Mouse (Mus musculus) cerebellum, postnatal 10 days (tissue): ENCODE results near the gene Ywhaq.
"Not testable (repeated sequence)": the region's sequence is repeated elsewhere in the genome, so short reads cannot be mapped to it uniquely, and the experiment has no call there.

Source experiments
- DNase-seq, 2 experiments: peaks; one replicate each; pipeline ENCODE4 v3.0.0; 2021; ENCODE audit warnings: mixed read lengths in 2 of 2

The Ywhaq gene

DNA sequence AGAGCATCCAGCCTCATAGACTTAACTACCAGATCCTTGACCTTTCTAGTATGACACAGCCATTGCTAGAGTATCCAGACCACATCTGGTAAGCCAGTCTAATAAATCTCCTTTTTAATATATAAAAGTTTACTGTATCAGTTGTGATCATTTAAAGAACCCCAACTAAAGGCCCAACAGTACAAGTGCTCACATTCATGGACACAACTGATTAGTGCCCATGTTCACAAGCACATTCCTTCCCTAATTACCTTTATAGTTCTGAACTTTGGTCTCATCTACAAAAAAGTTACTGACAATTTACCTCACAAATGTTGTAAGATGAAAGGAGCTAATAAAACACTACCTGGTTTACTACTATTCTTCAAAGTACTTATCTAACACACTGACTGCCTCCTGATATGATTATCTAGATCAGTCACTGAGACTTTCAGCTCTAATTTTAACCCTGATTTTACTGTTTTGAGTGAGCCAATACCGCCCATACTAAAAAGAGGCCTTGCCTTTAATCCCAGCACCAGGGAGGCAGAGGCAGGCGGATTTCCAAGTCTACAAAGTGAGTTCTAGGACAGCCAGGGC is 8.6 kb downstream of the Ywhaq start:
- DNase-seq: no peak

- DNase-seq: no peak
Measured at GRCm38 (mm10) chr12:21402771-21403170, 14.7 kb downstream of the Ywhaq start.

DNA sequence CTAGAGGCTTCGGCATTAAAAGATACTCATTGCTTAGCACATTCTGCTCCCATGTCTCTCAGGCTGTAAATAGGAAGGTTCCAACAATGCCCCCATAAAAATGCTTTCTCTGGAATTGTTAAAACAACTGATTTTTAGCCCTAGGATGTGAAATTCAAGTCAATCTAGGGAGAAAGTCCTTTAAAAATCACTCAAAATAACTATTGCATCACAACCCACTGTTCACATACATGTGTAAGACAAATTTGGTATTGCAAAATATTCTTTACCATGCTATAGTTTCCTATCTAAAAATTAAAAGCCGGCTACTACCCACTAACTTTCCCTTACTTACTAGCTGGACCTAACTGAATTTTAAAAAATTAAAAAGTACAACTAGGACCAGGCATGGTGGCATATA is 31.2 kb downstream of the Ywhaq start:
- no peak for DNase-seq

GRCm38 (mm10) chr12:21378765-21379346 is 38.6 kb downstream of the Ywhaq start:
- not testable (repeated sequence) for DNase-seq

- DNase-seq: no peak
Measured at GRCm38 (mm10) chr12:21375376-21376157, 41.9 kb downstream of the Ywhaq start.

DNA sequence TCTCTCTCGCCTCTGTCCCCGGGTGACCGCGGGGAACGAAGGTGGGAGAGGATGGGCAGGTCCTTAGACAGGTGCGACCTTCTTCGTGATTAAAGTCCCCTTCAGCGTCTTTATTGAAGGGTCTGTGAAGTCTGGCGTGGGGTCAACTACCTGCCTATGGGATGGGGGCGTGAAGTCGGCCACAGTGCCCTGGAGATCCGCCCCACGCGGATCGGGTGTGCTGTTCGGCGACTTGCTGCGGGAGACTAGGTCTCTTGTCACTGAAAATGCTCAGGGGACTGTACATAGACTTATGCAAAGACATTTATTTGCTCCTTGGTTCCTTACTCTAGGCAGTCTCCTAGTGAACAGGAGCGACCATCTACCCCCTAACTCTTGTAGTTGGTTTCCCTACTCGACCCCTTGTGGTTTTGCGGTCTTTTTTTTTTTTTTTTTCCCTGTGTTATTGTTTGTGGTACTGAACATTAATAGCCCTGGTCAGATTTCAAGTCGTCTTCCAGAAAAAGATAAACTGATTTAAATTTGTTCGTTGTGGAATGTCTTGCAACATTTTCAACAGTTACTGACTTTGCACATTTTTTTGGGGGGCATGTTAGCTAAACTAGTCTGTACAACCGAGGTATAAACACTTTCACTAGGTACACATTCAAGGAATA is 43.5 kb downstream of the Ywhaq start:
- no peak for DNase-seq

- peak; percentile 98 to 99 for DNase-seq
Measured at GRCm38 (mm10) chr12:21373100-21373819, 44.2 kb downstream of the Ywhaq start, which contains the start of gene Adam17. TSS of gene Adam17 (minus strand) at chr12:21373632.

GRCm38 (mm10) chr12:21370035-21370611 is 47.3 kb downstream of the Ywhaq start:
- no peak for DNase-seq

DNA sequence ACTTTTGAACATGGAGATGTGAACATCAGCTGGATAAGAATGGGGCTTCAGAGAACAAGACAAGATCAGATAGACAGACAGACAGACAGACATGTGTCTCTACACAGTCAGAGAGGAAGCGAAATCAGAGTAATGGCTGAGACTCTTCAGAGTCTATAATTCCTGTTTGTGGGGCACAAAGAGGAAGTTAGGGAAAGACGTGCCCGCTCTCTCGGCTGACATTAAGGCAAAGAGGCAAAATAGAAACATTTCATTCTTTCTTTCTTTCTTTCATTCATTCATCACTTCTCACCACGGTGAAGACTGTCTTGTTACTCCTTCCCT is 48.4 kb downstream of the Ywhaq start:
- DNase-seq: no peak

- no peak for DNase-seq
Measured at GRCm38 (mm10) chr12:21368376-21369086, 48.9 kb downstream of the Ywhaq start.

- no peak for DNase-seq
Measured at GRCm38 (mm10) chr12:21364624-21365435, 52.6 kb downstream of the Ywhaq start.

GRCm38 (mm10) chr12:21363195-21363594 is 54.2 kb downstream of the Ywhaq start:
- no peak for DNase-seq

DNA sequence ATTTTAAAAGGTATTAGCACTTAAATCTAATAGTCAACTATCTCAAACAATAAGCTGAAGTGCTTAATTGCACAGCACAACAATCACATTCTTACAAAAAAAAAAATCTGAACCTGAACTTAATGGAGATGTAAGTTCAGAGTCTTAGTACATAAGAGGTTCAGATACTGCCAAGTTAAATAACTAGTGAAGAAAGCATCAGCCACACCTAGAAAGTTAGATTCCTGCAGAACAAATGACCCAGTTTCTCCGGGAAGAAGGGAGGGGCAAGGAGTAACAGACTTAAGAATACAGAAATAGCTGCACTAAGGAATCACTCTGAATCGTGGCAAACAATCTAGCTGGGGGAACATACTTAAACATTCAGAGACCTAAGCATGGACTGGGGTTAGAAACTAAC is 54.8 kb downstream of the Ywhaq start:
- DNase-seq: no peak

GRCm38 (mm10) chr12:21353681-21354080 is 63.8 kb downstream of the Ywhaq start:
- DNase-seq: no peak

DNA sequence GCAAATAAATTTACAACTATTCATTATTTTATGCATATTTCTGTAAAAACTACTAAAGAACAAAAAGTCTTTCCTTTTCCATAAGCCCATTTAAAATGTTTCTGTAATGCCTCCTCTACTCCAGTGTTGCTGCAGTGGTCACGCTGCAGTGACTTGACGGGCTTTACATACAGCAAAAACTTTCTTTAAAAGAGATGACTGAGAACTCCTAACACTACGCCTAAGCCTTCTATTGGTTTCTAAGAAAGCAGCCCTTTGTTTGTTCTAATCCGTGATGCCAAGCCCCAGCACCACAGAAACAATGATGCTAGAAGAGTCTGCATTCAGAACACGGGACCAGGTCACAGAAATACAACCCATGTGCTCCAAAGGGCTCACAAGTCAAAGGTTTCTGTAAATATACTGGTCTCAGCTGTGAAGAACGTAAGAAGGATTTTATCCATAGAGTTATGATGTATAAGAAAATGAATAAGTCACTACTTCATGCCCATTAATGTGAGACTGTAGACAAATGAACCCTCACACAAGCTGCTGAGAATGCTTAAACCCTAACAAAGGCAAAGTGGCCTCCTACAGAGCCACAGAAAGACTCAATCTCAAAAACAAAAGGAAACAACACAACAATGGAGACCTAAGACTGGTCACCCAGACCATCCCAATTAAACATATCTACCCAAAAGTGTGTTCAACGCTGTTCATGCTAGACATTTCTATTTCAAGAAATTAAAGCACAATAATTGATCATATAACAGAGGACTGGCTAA is 67.1 kb downstream of the Ywhaq start:
- no peak for DNase-seq

DNA sequence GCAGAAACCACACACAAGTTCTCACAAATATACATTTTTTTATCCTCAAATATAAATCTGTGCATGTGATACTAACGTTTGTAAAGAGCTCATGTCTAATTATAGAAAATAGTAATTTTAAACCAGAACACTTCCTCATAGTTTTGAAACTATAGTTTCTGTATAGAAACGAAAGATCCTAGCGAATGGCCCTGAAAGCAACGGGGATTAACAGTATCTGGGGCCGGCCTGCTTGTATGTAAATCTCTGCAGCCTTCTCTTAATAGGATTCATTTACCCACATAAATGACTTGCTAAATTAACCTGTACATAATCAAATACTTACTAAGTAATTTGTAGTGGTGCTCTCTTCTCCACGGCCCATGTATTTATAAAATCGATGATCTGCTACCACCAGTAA is 70.5 kb downstream of the Ywhaq start:
- DNase-seq: no peak

DNA sequence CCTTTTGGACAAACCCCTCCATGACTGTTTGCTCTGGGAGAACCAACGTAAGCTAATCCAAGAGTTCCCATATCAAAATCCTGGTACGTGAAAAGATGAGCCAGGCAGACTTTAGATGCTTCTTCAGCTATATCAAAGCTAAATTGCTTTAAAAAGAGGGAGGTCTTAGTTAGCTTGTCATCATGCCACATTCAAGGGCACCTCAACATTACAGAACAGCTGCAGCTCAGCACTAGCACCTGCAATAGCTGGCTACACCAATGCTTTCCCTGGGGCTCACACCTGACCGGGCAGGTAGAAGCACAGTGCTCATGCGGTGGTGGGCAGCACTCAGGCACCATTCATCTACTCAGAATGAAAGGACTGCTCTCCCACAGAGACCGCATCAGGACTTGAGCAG is 76.8 kb downstream of the Ywhaq start:
- DNase-seq: no peak
